Mouse (Mus musculus): ENCODE measurements around the gene Prdm1.

DNA sequence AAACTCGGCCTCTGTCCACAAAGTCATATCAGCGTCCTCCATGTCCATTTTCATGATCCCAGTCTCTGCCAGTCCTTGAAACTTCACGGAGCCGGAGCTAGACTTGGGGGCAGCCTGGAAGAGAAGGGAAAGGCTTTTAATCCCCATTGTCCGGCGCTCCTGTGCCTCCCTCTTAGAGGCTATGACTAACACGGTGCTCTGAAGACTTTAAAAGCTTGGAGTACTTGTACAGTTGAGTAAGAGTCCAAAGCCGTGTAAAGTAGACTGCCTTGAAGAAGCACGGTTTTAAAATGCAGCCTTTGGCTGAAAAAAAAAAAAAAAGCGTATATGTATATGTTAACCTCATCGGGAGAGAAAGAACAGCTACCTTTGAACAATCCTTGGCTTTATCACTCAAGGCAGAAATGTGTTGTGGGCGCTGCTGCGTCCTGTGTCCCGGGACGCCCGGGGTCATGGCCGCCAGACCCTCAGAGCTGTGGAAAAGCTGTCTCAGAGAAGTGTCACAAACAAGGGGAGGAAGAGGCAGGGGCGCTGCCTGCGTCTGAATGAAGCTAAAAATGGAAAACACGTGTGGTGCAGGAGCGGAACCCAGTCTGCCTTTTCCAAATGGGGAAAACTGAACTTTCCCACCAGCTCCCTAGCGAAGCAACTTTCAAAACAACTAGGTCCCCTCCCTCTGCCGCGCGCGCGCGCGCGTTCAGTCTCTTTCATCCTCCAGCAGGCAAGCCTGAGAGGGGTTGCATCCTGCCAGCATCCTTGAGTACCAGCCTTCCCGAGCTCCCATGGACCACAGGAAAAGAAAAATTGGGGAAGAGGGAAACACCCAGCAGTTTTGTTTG is 71.3 kb downstream of the Prdm1 start:
- TF ChIP-seq CTCF (IDR thresholded peaks at IDR 0.05; ENCODE audit: low read depth, low read length) (no peak), POLR2A (IDR thresholded peaks at IDR 0.05; ENCODE audit: extremely low read depth, insufficient read depth, low read length) (no peak)

All from liver, adult 2 months (tissue).